Mouse (Mus musculus) bone marrow macrophage, adult 2 months (primary cell): Measurements from ENCODE around the gene Dab1.

Experiments used
- CTCF ChIP-seq: IDR thresholded peaks from 2 replicates; pipeline ENCODE4 v1.5.1; 2012; ENCODE audit warnings: low read depth, mild to moderate bottlenecking, low read length, moderate library complexity
- POLR2A ChIP-seq: IDR thresholded peaks from 2 replicates; pipeline ENCODE4 v1.6.1; 2012; ENCODE audit warnings: mild to moderate bottlenecking, low read depth, low read length, borderline replicate concordance

GRCm38 (mm10) chr4:104059569-104059968 is 440.4 kb downstream of the Dab1 start:
- no peak for TF ChIP-seq CTCF
- TF ChIP-seq POLR2A, result no peak
